Mouse (Mus musculus) ZHBTc4 (cell line): Measurements from ENCODE around the gene Rab30.

Experiments
- DNase-seq: peaks from one replicate; pipeline ENCODE4 v3.0.0-alpha.2; 2011; ENCODE audit warnings: low read depth, low spot score

Rab30 gene

GRCm38 (mm10) chr7:92796813-92797212 lies 55.4 kb downstream of the Rab30 start:
- DNase-seq: no peak

GRCm38 (mm10) chr7:92799665-92800595 lies 58.5 kb downstream of the Rab30 start:
- DNase-seq: peak; percentile 23

- DNase-seq: no peak
Observed at GRCm38 (mm10) chr7:92802158-92802557, 60.8 kb downstream of the Rab30 start.

GRCm38 (mm10) chr7:92803191-92803590 lies 61.8 kb downstream of the Rab30 start:
- no peak for DNase-seq

- DNase-seq: no peak
Observed at GRCm38 (mm10) chr7:92804919-92805668, 63.7 kb downstream of the Rab30 start.

- DNase-seq: peak; percentile 19
Observed at GRCm38 (mm10) chr7:92806512-92807188, 65.2 kb downstream of the Rab30 start.

- no peak for DNase-seq
Observed at GRCm38 (mm10) chr7:92807482-92807881, 66.1 kb downstream of the Rab30 start.

GRCm38 (mm10) chr7:92811667-92812279 lies 70.4 kb downstream of the Rab30 start:
- DNase-seq: no peak

GRCm38 (mm10) chr7:92817242-92817641 lies 75.8 kb downstream of the Rab30 start:
- DNase-seq: no peak

GRCm38 (mm10) chr7:92817886-92818285 lies 76.5 kb downstream of the Rab30 start:
- DNase-seq: no peak

GRCm38 (mm10) chr7:92819656-92820055 lies 78.3 kb downstream of the Rab30 start:
- DNase-seq: no peak

- no peak for DNase-seq
Observed at GRCm38 (mm10) chr7:92820410-92820809, 79.0 kb downstream of the Rab30 start.

GRCm38 (mm10) chr7:92820941-92821465 lies 79.6 kb downstream of the Rab30 start:
- DNase-seq: no peak

- no peak for DNase-seq
Observed at GRCm38 (mm10) chr7:92821871-92822270, 80.5 kb downstream of the Rab30 start.

- no peak for DNase-seq
Observed at GRCm38 (mm10) chr7:92822409-92823101, 81.2 kb downstream of the Rab30 start.

GRCm38 (mm10) chr7:92826248-92826647 lies 84.8 kb downstream of the Rab30 start:
- no peak for DNase-seq

GRCm38 (mm10) chr7:92827981-92828380 lies 86.6 kb downstream of the Rab30 start:
- DNase-seq: no peak

- DNase-seq: no peak
Observed at GRCm38 (mm10) chr7:92832395-92832794, 91.0 kb downstream of the Rab30 start.

- no peak for DNase-seq
Observed at GRCm38 (mm10) chr7:92834391-92834790, 93.0 kb downstream of the Rab30 start.

- DNase-seq: no peak
Observed at GRCm38 (mm10) chr7:92836447-92836846, 95.0 kb downstream of the Rab30 start.

GRCm38 (mm10) chr7:92837226-92837625 lies 95.8 kb downstream of the Rab30 start:
- no peak for DNase-seq
